Mouse (Mus musculus) hindbrain, embryonic 16.5 days (tissue): ENCODE data around the gene Plin5. TPM values are rescaled to one million over a fixed set of nuclear protein-coding genes. Genes with fewer than 3 reads are reported as not detected.

Experiments
- ATAC-seq: fragments of 200-750 bp; cut with Nextera tagmentation; 2 replicates; pipeline ENCODE4 v1.8.0; 2017; ENCODE audit warnings: moderate TSS enrichment, moderate library complexity
- H3K27ac ChIP-seq: fragments of 300-500 bp; sonication (generic); 2 replicates; pipeline ENCODE4 v1.5.1; 2014; ENCODE audit warnings: low read depth, mild to moderate bottlenecking, control low read depth, low read length, moderate library complexity
- H3K27me3 ChIP-seq: fragments of 300-500 bp; sonication (generic); replicated peaks from 2 replicates; pipeline ENCODE4 v1.6.1; 2014; ENCODE audit warnings: low read length; ENCODE audit not compliant: control insufficient read depth, insufficient read depth
- H3K36me3 ChIP-seq: fragments of 300-500 bp; sonication (generic); 2 replicates; pipeline ENCODE4 v1.6.1; 2014; ENCODE audit warnings: mild to moderate bottlenecking, low read length, moderate library complexity, mixed read lengths; ENCODE audit not compliant: control insufficient read depth, insufficient read depth
- H3K4me1 ChIP-seq: fragments of 300-500 bp; sonication (generic); 2 replicates; pipeline ENCODE4 v1.6.1; 2014; ENCODE audit warnings: low read depth, low read length; ENCODE audit not compliant: control insufficient read depth, insufficient read depth
- H3K4me2 ChIP-seq: fragments of 300-500 bp; sonication (generic); 2 replicates; pipeline ENCODE4 v1.6.1; 2014; ENCODE audit warnings: mild to moderate bottlenecking, low read length, control low read depth, moderate library complexity
- H3K4me3 ChIP-seq: fragments of 300-500 bp; sonication (generic); 2 replicates; pipeline ENCODE4 v1.5.1; 2014; ENCODE audit warnings: mild to moderate bottlenecking, low read length, control low read depth, moderate library complexity
- H3K9ac ChIP-seq: fragments of 300-500 bp; sonication (generic); 2 replicates; pipeline ENCODE4 v1.6.1; 2014; ENCODE audit warnings: low read depth, mild to moderate bottlenecking, control low read depth, low read length, moderate library complexity
- H3K9me3 ChIP-seq: fragments of 300-500 bp; sonication (generic); 2 replicates; pipeline ENCODE4 v1.6.1; 2014; ENCODE audit warnings: mild to moderate bottlenecking, low read length, moderate library complexity; ENCODE audit not compliant: control insufficient read depth
- WGBS: fragments of 180-500 bp; shearing (Covaris S2); extraction: QIAGEN DNeasy Blood & Tissue Kit; methylation state at CpG from one replicate; pipeline ENCODE4 v1.1.7; 2014; 5-methylcytosine and 5-hydroxymethylcytosine counted together
- polyA plus RNA-seq: library from polyadenylated mRNA; unstranded; fragments of >200 nt; fragmentation: Nextera tagmentation; extraction: Ambion mirVana; gene quantifications from 2 replicates; pipeline ENCODE4 v1.2.1, GENCODE M21; 2015

Plin5 gene
- 2.4 and 3.4 TPM in 2 replicates for polyA plus RNA-seq

GRCm38 (mm10) chr17:56117251-56117710 is at the start of gene Plin5:
Gene Plin5 (minus strand): TSS chr17:56117596.
- peak within 1 kb of the TSS; percentile 6; the same call in 1 of the 2 replicates for H3K9ac ChIP-seq

GRCm38 (mm10) chr17:56165671-56166070 is 48.3 kb upstream of the Plin5 start:
- no peak for ATAC-seq
- Histone ChIP-seq H3K27ac (no peak overlapping the region), H3K36me3 (no peaks in the 10 kb centered on the region), H3K4me1 (peaks cover 16% of the 10 kb centered on the region), H3K9me3 (no peaks in the 10 kb centered on the region), H3K27me3 (no peaks in the 10 kb centered on the region), H3K4me2 (no peak overlapping the region), H3K9ac (peak overlapping the region; percentile 32), H3K4me3 (no peak overlapping the region)
- WGBS = 37% methylated on average over 11 of the region's 11 CpGs

More at GRCm38 (mm10) chr17:56117251-56117710, at the start of gene Plin5:
- peak; percentile 67 for ATAC-seq
- Histone ChIP-seq H3K27ac (no peak within 1 kb of the TSS), H3K27me3 (peaks cover 29% of the 10 kb centered on the region), H3K4me2 (peak within 1 kb of the TSS; percentile 50), H3K9me3 (peaks cover 4% of the 10 kb centered on the region), H3K4me1 (peaks cover 8% of the 10 kb centered on the region), H3K4me3 (peak within 1 kb of the TSS; percentile 35), H3K36me3 (no peaks in the 10 kb centered on the region; the same call in 1 of the 2 replicates)
- 2% methylated on average over 25 of the region's 27 CpGs for WGBS

- 59% methylated on average over 3 of the region's 3 CpGs for WGBS
- no peak overlapping the region for H3K9ac ChIP-seq
- H3K4me2 ChIP-seq = no peak overlapping the region
- no peaks in the 10 kb centered on the region for H3K27me3 ChIP-seq
- no peaks in the 10 kb centered on the region for H3K9me3 ChIP-seq
- no peaks in the 10 kb centered on the region for H3K36me3 ChIP-seq
- H3K27ac ChIP-seq = no peak overlapping the region
- no peak for ATAC-seq
- H3K4me1 ChIP-seq = peaks cover 11% of the 10 kb centered on the region
- H3K4me3 ChIP-seq = no peak overlapping the region
Observed at GRCm38 (mm10) chr17:56164510-56164909, 47.1 kb upstream of the Plin5 start.

- no peak for ATAC-seq
- 81% methylated on average over 6 of the region's 6 CpGs for WGBS
- no peak overlapping the region for H3K4me2 ChIP-seq
- no peak overlapping the region for H3K9ac ChIP-seq
- H3K4me1 ChIP-seq = peaks cover 11% of the 10 kb centered on the region
- no peaks in the 10 kb centered on the region for H3K9me3 ChIP-seq
- no peaks in the 10 kb centered on the region for H3K36me3 ChIP-seq
- H3K27me3 ChIP-seq = no peaks in the 10 kb centered on the region
- H3K4me3 ChIP-seq = no peak overlapping the region
- H3K27ac ChIP-seq = no peak overlapping the region
Observed at GRCm38 (mm10) chr17:56163523-56164102, 46.2 kb upstream of the Plin5 start.

- peak; percentile 97 for ATAC-seq
Observed at GRCm38 (mm10) chr17:56162231-56162774, 44.9 kb upstream of the Plin5 start, which contains the start of gene Tnfaip8l1. Gene Tnfaip8l1 (plus strand): TSS chr17:56162477.

GRCm38 (mm10) chr17:56159729-56160128 is 42.3 kb upstream of the Plin5 start:
- no peak for ATAC-seq
- Histone ChIP-seq H3K4me2 (no peak overlapping the region), H3K4me1 (peaks cover 11% of the 10 kb centered on the region), H3K4me3 (no peak overlapping the region), H3K9me3 (no peaks in the 10 kb centered on the region), H3K36me3 (no peaks in the 10 kb centered on the region), H3K27ac (no peak overlapping the region), H3K27me3 (no peaks in the 10 kb centered on the region; the same call in 1 of the 2 replicates), H3K9ac (no peak overlapping the region)
- 2% methylated on average over 9 of the region's 9 CpGs for WGBS

More at GRCm38 (mm10) chr17:56162231-56162774, 44.9 kb upstream of the Plin5 start, which contains the start of gene Tnfaip8l1:
- peak within 1 kb of the TSS; percentile 57 for H3K4me3 ChIP-seq
- peak within 1 kb of the TSS; percentile 86 for H3K4me2 ChIP-seq
- H3K27me3 ChIP-seq = no peaks in the 10 kb centered on the region
- under 1% methylated on average over 30 of the region's 30 CpGs for WGBS
- H3K4me1 ChIP-seq = peaks cover 11% of the 10 kb centered on the region
- no peaks in the 10 kb centered on the region for H3K9me3 ChIP-seq
- H3K9ac ChIP-seq = peak within 1 kb of the TSS; percentile 70
- no peaks in the 10 kb centered on the region for H3K36me3 ChIP-seq
- no peak within 1 kb of the TSS for H3K27ac ChIP-seq

GRCm38 (mm10) chr17:56153643-56154042 is 36.2 kb upstream of the Plin5 start:
- WGBS = 16% methylated on average over 9 of the region's 9 CpGs
- Histone ChIP-seq H3K27ac (no peak overlapping the region), H3K27me3 (peaks cover 4% of the 10 kb centered on the region), H3K9ac (no peak overlapping the region), H3K4me2 (no peak overlapping the region), H3K9me3 (no peaks in the 10 kb centered on the region), H3K4me1 (peaks cover 6% of the 10 kb centered on the region), H3K4me3 (no peak overlapping the region), H3K36me3 (no peaks in the 10 kb centered on the region)
- ATAC-seq = peak; percentile 51

GRCm38 (mm10) chr17:56149897-56150296 is 32.5 kb upstream of the Plin5 start:
- no peak overlapping the region for H3K4me2 ChIP-seq
- ATAC-seq = no peak
- peaks cover 4% of the 10 kb centered on the region; the same call in 1 of the 2 replicates for H3K27me3 ChIP-seq
- no peak overlapping the region for H3K4me3 ChIP-seq
- no peak overlapping the region for H3K9ac ChIP-seq
- peaks cover 7% of the 10 kb centered on the region for H3K4me1 ChIP-seq
- WGBS = 36% methylated on average over 2 of the region's 2 CpGs
- no peaks in the 10 kb centered on the region for H3K36me3 ChIP-seq
- H3K9me3 ChIP-seq = no peaks in the 10 kb centered on the region
- no peak overlapping the region for H3K27ac ChIP-seq

- Histone ChIP-seq H3K27ac (no peak overlapping the region), H3K4me3 (peak overlapping the region; percentile 43), H3K36me3 (no peaks in the 10 kb centered on the region), H3K4me1 (peaks cover 7% of the 10 kb centered on the region), H3K4me2 (peak overlapping the region; percentile 91), H3K9me3 (no peaks in the 10 kb centered on the region), H3K9ac (peak overlapping the region; percentile 77), H3K27me3 (peaks cover 4% of the 10 kb centered on the region; the same call in 1 of the 2 replicates)
- under 1% methylated on average over 23 of the region's 30 CpGs for WGBS
- ATAC-seq = peak; percentile 75
Observed at GRCm38 (mm10) chr17:56148790-56149618, 31.6 kb upstream of the Plin5 start.
